Mouse (Mus musculus): Measurements from ENCODE around the gene Bloc1s1. TPM values are rescaled to one million over a fixed set of nuclear protein-coding genes. Genes with fewer than 3 reads are reported as not detected.

Bloc1s1 gene
- polyA plus RNA-seq (2016; fragmentation: Nextera tagmentation; extraction: Ambion mirVana): 235 and 249 TPM in 2 replicates

DNA sequence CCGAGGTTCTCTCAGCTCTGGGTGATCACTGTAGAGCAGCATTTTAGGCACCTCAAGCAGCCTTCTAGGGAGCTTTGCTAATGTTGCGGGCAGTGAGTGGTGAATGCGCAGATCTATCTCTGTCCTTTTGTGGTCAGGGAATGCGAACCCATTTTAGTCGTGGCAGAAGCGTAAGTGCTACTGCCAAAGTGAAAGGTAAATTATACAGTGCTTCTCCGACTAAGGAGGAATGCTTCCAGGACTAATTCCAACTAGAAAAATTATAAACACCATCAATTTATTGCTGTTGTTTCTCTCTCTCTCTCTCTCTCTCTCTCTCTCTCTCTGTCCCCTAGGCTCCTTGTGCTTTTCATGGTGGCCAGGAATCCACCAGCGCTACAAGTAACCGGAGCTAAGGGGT lies at the start of gene Bloc1s1:
Gene Bloc1s1 (minus strand): TSS at position 101 of the 400 bp plus-strand sequence.
- peaks cover 33% of the 10 kb centered on the region for H3K4me1 ChIP-seq
- H3K36me3 ChIP-seq: no peaks in the 10 kb centered on the region
- H3K9ac ChIP-seq (replicated peaks): peak within 1 kb of the TSS; percentile 81
- H3K4me3 ChIP-seq: peak within 1 kb of the TSS; percentile 67
- ATAC-seq (ENCODE audit: low FRiP score, low read depth): no peak
- H3K4me2 ChIP-seq (replicated peaks): peak within 1 kb of the TSS; percentile 66
- H3K9me3 ChIP-seq: no peaks in the 10 kb centered on the region
- peaks cover 14% of the 10 kb centered on the region for H3K27me3 ChIP-seq
- 73% methylated on average over 9 of the region's 9 CpGs for WGBS
- H3K27ac ChIP-seq (replicated peaks): peak within 1 kb of the TSS; percentile 89

DNA sequence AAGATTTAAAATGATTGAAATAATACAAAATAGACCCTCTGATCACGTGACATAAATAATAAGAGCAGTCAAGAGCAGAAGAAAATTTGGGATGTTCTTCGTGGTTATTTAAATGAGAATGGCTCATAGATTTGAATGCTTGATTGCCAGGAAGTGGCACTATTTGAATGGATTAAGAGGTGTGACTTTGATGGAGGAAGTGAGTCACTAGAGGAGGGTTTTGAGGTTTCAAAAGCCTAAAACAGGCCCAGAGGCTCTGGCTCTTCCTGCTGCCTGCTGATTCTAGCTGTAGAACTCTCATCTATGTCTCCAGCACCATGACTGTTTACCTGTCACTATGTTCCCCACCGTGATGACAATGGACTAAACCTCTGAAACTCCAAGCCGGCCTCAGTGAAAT lies 49.0 kb upstream of the Bloc1s1 start:
- Histone ChIP-seq H3K4me2 (replicated peaks) (no peak overlapping the region), H3K4me1 (no peaks in the 10 kb centered on the region), H3K27ac (replicated peaks) (no peak overlapping the region), H3K27me3 (peaks cover 3% of the 10 kb centered on the region; the same call in 1 of the 2 replicates), H3K4me3 (no peak overlapping the region), H3K9ac (replicated peaks) (no peak overlapping the region), H3K9me3 (no peaks in the 10 kb centered on the region), H3K36me3 (no peaks in the 10 kb centered on the region)
- ATAC-seq (ENCODE audit: low FRiP score, low read depth): no peak
- 76% methylated on average over 4 of the region's 4 CpGs for WGBS

DNA sequence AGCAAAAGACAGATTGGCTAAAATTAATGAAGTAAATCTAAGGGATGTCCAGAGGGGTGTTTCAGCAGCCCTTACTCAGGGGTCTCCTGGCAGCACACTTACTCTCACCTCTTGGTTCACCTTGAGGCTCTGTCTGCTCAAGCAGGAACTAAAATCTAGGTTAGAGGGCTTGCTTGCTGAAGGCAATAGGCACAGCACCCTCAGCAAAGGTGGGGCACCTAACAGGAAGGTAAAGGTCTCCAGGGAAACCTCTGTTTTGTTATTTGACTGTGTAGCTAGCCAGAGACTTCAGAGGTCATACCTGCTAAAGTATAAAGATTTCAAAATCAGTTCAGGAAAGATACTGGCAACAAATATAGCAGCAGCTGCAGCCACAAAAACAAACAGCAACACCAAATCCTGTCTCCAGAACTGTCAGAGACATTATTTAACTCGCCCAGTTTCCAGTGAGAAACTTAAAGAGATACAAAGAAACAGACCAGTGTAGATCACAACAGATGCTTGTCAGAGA lies 47.0 kb upstream of the Bloc1s1 start:
- peaks cover 3% of the 10 kb centered on the region; the same call in 1 of the 2 replicates for H3K27me3 ChIP-seq
- H3K4me1 ChIP-seq: no peaks in the 10 kb centered on the region
- no peaks in the 10 kb centered on the region for H3K9me3 ChIP-seq
- 71% methylated on average over 1 of the region's 1 CpGs for WGBS
- no peak overlapping the region for H3K4me3 ChIP-seq
- H3K27ac ChIP-seq (replicated peaks): no peak overlapping the region
- no peak overlapping the region for H3K9ac ChIP-seq (replicated peaks)
- ATAC-seq (ENCODE audit: low FRiP score, low read depth): no peak
- no peaks in the 10 kb centered on the region for H3K36me3 ChIP-seq
- no peak overlapping the region for H3K4me2 ChIP-seq (replicated peaks)

DNA sequence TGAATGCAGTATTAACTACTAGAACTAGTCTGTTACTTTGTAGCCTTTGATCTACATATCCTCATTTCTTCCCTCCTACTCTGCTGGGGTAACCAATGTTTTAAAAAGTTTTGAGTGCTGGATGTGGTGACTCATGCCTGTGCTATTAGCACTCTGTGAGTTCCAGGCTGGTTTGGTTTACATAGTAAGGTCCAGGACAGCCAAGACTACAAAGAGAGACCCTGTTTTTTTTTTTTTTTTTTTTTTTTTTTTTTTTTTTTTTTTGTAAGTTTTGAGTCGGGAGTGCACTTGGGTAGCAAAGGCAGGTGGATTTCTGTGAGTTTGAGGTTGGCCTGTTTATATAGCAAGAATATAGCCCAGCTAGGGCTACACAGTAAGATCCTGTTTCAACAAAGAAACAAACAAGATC lies 44.5 kb upstream of the Bloc1s1 start:
- Histone ChIP-seq H3K4me3 (no peak overlapping the region), H3K4me2 (replicated peaks) (no peak overlapping the region), H3K36me3 (no peaks in the 10 kb centered on the region), H3K27ac (replicated peaks) (no peak overlapping the region), H3K9me3 (no peaks in the 10 kb centered on the region), H3K4me1 (no peaks in the 10 kb centered on the region), H3K27me3 (peaks cover 3% of the 10 kb centered on the region; the same call in 1 of the 2 replicates), H3K9ac (replicated peaks) (no peak overlapping the region)
- ATAC-seq (ENCODE audit: low FRiP score, low read depth): no peak
- 63% methylated on average over 1 of the region's 1 CpGs for WGBS

DNA sequence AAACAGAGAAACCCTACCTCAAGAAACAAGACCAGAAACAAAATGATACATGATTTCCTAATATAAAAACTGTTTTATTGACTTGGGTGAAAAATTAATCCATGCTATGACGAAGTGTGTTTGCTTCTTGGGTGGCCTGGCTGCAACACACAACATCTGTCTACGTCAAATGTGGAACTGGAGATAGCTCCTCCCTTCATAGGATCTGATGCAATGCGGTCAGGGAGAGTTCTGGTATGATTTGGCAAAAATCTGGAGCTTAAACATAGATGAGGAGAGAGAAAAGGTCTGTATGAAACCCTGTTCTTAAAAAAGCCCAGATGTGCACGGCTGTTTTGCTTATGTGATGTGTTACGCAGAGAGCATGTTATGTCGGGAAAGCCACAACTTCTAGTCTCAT lies 42.0 kb upstream of the Bloc1s1 start:
- H3K4me3 ChIP-seq: no peak overlapping the region
- H3K27me3 ChIP-seq: peaks cover 3% of the 10 kb centered on the region; the same call in 1 of the 2 replicates
- H3K36me3 ChIP-seq: no peaks in the 10 kb centered on the region
- 88% methylated on average over 6 of the region's 6 CpGs for WGBS
- H3K4me2 ChIP-seq (replicated peaks): no peak overlapping the region
- no peaks in the 10 kb centered on the region for H3K9me3 ChIP-seq
- no peaks in the 10 kb centered on the region for H3K4me1 ChIP-seq
- H3K9ac ChIP-seq (replicated peaks): no peak overlapping the region
- H3K27ac ChIP-seq (replicated peaks): no peak overlapping the region
- ATAC-seq (ENCODE audit: low FRiP score, low read depth): no peak

DNA sequence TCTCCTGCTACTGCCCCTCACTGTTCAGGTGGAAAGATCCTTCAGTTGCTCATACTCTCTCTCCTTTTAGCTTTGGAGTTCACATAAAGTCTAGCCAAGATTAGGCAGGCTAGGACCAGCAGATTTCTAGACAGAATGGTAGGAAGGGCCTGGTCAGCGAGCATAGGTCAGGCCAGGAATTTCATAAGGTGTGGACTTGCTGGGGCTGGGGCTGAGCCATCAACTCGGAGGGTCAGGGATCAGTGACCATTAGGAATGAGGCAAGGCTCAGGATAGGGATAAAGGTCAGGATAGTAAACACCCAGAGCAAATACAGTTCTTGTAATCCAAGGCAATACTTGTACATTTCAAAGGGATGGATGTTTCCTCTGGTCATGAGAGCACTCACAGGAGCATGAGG lies 41.1 kb upstream of the Bloc1s1 start:
- 68% methylated on average over 2 of the region's 2 CpGs for WGBS
- Histone ChIP-seq H3K4me3 (no peak overlapping the region), H3K36me3 (no peaks in the 10 kb centered on the region), H3K27me3 (no peaks in the 10 kb centered on the region), H3K4me1 (no peaks in the 10 kb centered on the region), H3K4me2 (replicated peaks) (no peak overlapping the region), H3K9ac (replicated peaks) (no peak overlapping the region), H3K9me3 (no peaks in the 10 kb centered on the region), H3K27ac (replicated peaks) (no peak overlapping the region)
- ATAC-seq (ENCODE audit: low FRiP score, low read depth): no peak

DNA sequence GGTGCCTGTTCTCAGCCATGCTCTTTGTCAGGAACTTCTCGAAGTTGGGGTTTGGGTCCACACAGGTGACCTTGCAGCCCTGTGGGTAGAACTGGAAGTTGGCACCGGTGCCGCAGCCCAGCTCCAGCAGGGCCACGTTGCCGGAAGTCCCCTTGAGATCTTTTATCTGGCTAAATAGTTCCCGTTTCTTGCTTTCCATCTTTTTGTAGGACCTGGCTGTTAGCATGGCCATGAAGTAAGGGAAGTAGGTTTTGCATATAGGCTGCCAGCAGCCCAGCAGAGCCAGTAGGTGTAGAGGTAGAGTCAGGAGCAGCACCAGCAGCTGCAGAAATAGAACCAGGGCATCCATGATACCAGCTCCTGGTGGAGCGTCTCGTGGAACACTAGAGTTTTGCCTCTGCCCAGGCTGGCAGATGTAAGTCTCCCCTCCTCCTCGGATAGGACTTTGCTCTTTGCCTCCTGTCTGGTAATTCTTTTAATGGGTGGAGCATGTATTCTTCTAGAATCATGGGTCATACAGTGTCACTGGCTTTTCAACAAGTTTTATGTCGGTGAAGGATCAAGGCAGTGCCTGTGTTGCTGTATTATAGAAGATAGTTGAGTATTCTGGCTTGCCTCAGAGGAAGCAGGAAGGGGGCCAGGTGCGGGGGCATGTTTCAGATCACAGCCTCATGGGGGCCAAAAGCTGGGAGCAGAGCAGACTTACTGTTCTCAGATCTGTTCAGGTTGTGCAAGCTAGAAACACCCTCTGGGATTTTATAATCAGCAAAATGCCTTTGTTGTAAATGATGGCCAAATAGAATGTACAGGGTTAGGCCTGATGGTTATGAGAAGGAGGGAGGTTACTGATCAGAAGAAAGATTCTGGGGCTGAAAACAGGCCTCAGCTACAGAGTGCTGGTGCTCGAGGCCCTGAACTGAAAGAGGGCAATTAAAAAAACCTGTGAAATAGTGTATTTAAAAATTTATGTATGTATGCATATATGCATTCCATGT lies 37.1 kb upstream of the Bloc1s1 start, which contains the start of gene Mettl7b:
Gene Mettl7b (minus strand): TSS at position 399 of the 995 bp plus-strand sequence.
- 85% methylated on average over 12 of the region's 12 CpGs for WGBS
- ATAC-seq (ENCODE audit: low FRiP score, low read depth): no peak
- Histone ChIP-seq H3K9me3 (no peaks in the 10 kb centered on the region), H3K27ac (replicated peaks) (no peak within 1 kb of the TSS), H3K27me3 (no peaks in the 10 kb centered on the region), H3K4me1 (no peaks in the 10 kb centered on the region), H3K9ac (replicated peaks) (no peak within 1 kb of the TSS), H3K4me3 (no peak within 1 kb of the TSS), H3K36me3 (no peaks in the 10 kb centered on the region), H3K4me2 (replicated peaks) (no peak within 1 kb of the TSS)

DNA sequence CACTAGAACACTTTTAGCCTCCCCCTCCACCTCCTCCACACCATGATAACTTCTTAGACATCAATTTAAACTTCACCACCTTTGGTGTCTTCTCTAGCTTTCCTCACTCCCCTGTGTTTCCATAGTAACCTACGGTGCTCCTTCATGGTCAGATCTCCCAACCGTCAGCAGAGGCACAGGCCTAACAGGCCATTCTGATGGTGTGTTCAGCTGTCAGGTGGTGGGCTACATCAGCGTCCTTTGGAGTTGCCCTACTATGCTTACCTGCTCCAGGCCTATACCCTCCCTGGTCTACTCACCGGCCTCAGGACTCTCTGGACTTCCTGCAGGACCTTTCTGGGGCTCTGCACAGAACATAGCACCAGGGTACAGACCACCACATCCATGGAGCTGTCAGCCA lies 36.3 kb upstream of the Bloc1s1 start:
- Histone ChIP-seq H3K27ac (replicated peaks) (no peak overlapping the region), H3K9ac (replicated peaks) (no peak overlapping the region), H3K27me3 (no peaks in the 10 kb centered on the region), H3K36me3 (no peaks in the 10 kb centered on the region), H3K9me3 (no peaks in the 10 kb centered on the region), H3K4me2 (replicated peaks) (no peak overlapping the region), H3K4me1 (no peaks in the 10 kb centered on the region), H3K4me3 (no peak overlapping the region)
- ATAC-seq (ENCODE audit: low FRiP score, low read depth): no peak
- WGBS: 87% methylated on average over 4 of the region's 4 CpGs

DNA sequence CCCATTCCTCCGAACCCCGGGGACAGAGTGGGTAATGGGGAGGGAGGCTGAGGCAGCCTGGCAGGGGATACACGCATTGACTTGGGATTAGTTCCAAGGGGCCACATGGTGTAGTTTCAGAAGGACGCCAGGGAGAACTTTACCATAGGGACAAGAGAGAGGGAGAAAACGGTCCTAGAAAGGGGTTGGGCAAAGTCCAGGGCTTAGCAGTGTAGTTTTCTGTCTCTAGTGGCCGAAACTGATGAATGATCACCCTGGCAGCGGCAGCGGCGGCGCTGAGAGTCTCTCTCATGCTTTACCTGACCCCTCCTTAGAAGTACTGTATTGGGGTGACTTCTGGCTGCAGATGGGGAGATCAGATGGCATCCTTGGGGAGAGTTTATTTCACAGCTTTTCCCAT lies 34.5 kb upstream of the Bloc1s1 start:
- Histone ChIP-seq H3K9me3 (no peaks in the 10 kb centered on the region), H3K36me3 (no peaks in the 10 kb centered on the region), H3K27me3 (no peaks in the 10 kb centered on the region), H3K4me2 (replicated peaks) (no peak overlapping the region), H3K4me1 (no peaks in the 10 kb centered on the region), H3K9ac (replicated peaks) (no peak overlapping the region), H3K4me3 (no peak overlapping the region), H3K27ac (replicated peaks) (no peak overlapping the region)
- WGBS: 84% methylated on average over 10 of the region's 10 CpGs
- no peak for ATAC-seq (ENCODE audit: low FRiP score, low read depth)

DNA sequence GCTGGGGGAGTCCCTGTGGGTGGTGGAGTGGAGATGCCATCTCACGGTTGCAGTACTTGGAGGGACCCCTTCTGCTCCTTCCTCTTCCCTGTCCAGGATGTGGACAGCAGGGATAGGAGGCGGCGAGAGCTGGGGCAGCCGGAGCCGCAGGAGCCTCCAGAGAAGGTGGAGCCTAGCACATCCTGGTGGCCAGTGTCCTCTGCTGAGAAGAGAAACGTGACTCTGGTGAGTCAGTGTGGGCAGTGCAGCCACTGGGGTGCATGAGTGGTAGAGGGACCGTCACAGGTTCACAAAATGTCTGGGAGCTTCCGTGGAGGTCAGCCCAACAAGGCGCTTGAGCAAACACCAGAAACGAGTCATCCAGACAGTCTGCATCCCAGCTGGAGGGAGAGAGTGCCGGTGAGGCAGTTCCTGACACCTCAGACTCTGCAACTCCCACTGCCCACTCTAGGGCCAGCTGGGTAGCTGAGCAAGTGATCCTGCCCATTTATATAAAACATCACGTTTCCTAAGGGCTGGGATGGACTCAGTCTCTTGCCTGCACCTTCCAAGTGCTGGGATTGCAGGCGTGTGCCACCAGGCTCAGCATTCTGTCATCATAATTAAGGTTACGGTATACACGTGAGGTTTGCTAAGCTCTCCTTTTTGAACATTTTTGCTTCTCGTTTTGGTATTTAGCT lies 26.5 kb upstream of the Bloc1s1 start:
- H3K36me3 ChIP-seq: no peaks in the 10 kb centered on the region
- H3K9ac ChIP-seq (replicated peaks): no peak overlapping the region
- no peaks in the 10 kb centered on the region for H3K9me3 ChIP-seq
- 74% methylated on average over 16 of the region's 16 CpGs for WGBS
- no peaks in the 10 kb centered on the region for H3K4me1 ChIP-seq
- ATAC-seq (ENCODE audit: low FRiP score, low read depth): no peak
- no peak overlapping the region for H3K4me2 ChIP-seq (replicated peaks)
- no peak overlapping the region for H3K27ac ChIP-seq (replicated peaks)
- no peak overlapping the region for H3K4me3 ChIP-seq
- H3K27me3 ChIP-seq: no peaks in the 10 kb centered on the region

DNA sequence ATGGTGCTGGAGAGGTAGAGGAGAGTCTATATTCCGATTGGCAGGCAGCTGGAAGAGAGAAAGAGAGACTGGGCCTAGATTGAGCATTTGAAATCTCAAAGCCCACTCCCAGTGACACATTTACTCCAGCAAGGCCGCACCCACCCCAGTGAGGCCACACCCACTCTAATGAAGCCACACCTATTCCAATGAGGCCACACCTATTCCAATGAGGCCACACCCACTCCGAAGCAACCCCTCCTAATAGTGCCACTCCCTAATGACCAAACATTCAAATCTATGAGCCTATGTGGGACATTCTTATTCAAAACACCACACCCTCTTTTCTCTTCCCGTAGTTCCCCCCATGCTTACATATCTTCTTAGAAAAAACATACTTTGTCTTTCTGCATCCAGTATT lies 23.7 kb upstream of the Bloc1s1 start:
- H3K4me3 ChIP-seq: no peak overlapping the region
- no peak overlapping the region for H3K9ac ChIP-seq (replicated peaks)
- no peaks in the 10 kb centered on the region for H3K4me1 ChIP-seq
- H3K9me3 ChIP-seq: no peaks in the 10 kb centered on the region
- no peak overlapping the region for H3K27ac ChIP-seq (replicated peaks)
- no peaks in the 10 kb centered on the region for H3K36me3 ChIP-seq
- H3K27me3 ChIP-seq: no peaks in the 10 kb centered on the region
- ATAC-seq (ENCODE audit: low FRiP score, low read depth): no peak
- no peak overlapping the region for H3K4me2 ChIP-seq (replicated peaks)
- 92% methylated on average over 4 of the region's 4 CpGs for WGBS

DNA sequence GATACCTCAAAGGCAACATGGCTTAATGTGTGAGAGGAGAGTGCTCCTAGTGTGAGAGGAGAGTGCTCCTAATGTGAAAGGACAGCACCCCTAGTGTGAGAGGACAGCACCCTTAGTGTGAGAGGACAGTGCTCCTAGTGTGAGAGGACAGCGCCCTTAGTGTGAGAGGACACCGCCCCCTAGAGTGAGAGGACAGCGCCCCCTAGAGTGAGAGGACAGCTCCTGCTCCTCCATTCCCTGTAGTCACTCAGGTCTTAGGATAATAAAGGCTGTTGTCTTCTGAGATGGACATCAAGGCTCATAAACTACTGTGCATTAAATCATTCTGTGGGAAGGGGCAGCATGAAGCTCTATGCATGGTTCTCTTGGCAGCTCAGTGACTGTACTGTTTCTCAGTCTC lies 21.8 kb upstream of the Bloc1s1 start:
- Histone ChIP-seq H3K36me3 (no peaks in the 10 kb centered on the region), H3K9ac (replicated peaks) (no peak overlapping the region), H3K27ac (replicated peaks) (no peak overlapping the region), H3K9me3 (no peaks in the 10 kb centered on the region), H3K4me1 (no peaks in the 10 kb centered on the region), H3K27me3 (no peaks in the 10 kb centered on the region), H3K4me2 (replicated peaks) (no peak overlapping the region), H3K4me3 (no peak overlapping the region)
- ATAC-seq (ENCODE audit: low FRiP score, low read depth): no peak
- WGBS: 25% methylated on average over 3 of the region's 3 CpGs
